Mouse (Mus musculus) neural tube, embryonic 14.5 days (tissue): Measurements from ENCODE around the gene Dlgap3. TPM values are rescaled to one million over a fixed set of nuclear protein-coding genes. Genes with fewer than 3 reads are reported as not detected.

Source experiments
- ATAC-seq: fragments of 200-750 bp; cut with Nextera tagmentation; 2 replicates; pipeline ENCODE4 v1.8.0; 2017; ENCODE audit warnings: low read depth, mild to moderate bottlenecking, moderate TSS enrichment, moderate library complexity
- H3K27ac ChIP-seq: fragments of 300-500 bp; sonication (generic); 2 replicates; pipeline ENCODE4 v1.5.1; 2014; ENCODE audit warnings: low read depth, mild to moderate bottlenecking, control low read depth, low read length, moderate library complexity, mixed read lengths
- H3K27me3 ChIP-seq: fragments of 300-500 bp; sonication (generic); 2 replicates; pipeline ENCODE4 v1.6.1; 2014; ENCODE audit warnings: low read length; ENCODE audit not compliant: control insufficient read depth, insufficient read depth
- H3K36me3 ChIP-seq: fragments of 300-500 bp; sonication (generic); 2 replicates; pipeline ENCODE4 v1.6.1; 2014; ENCODE audit warnings: low read length, mixed read lengths; ENCODE audit not compliant: control insufficient read depth, insufficient read depth
- H3K4me1 ChIP-seq: fragments of 300-500 bp; sonication (generic); 2 replicates; pipeline ENCODE4 v1.6.1; 2014; ENCODE audit warnings: low read length; ENCODE audit not compliant: control insufficient read depth, insufficient read depth
- H3K4me2 ChIP-seq: fragments of 300-500 bp; sonication (generic); 2 replicates; pipeline ENCODE4 v1.6.1; 2014; ENCODE audit warnings: mild to moderate bottlenecking, low read depth, low read length, control low read depth
- H3K4me3 ChIP-seq: fragments of 300-500 bp; sonication (generic); 2 replicates; pipeline ENCODE4 v1.5.1; 2014; ENCODE audit warnings: low read depth, low read length, control low read depth, mixed read lengths
- H3K9ac ChIP-seq: fragments of 300-500 bp; sonication (generic); replicated peaks from 2 replicates; pipeline ENCODE4 v1.6.1; 2014; ENCODE audit warnings: low read depth, mild to moderate bottlenecking, control low read depth, low read length, mixed read lengths
- H3K9me3 ChIP-seq: fragments of 300-500 bp; sonication (generic); 2 replicates; pipeline ENCODE4 v1.6.1; 2016; ENCODE audit warnings: low read length; ENCODE audit not compliant: control insufficient read depth
- WGBS: fragments of 180-500 bp; shearing (Covaris S2); extraction: QIAGEN DNeasy Blood & Tissue Kit; methylation state at CpG from one replicate; pipeline ENCODE4 v1.1.7; 2014; 5-methylcytosine and 5-hydroxymethylcytosine counted together
- polyA plus RNA-seq: library from polyadenylated mRNA; unstranded; fragments of >200 nt; fragmentation: Nextera tagmentation; extraction: Ambion mirVana; gene quantifications from 2 replicates; pipeline ENCODE4 v1.2.1, GENCODE M21; 2014

Gene Dlgap3
- polyA plus RNA-seq, 1 experiment from 2014 or later: 26.0 TPM

- no peak overlapping the region for H3K4me3 ChIP-seq
- 16% methylated on average over 19 of the region's 19 CpGs for WGBS
- H3K4me1 ChIP-seq: peaks cover 15% of the 10 kb centered on the region
- no peak overlapping the region for H3K27ac ChIP-seq
- no peaks in the 10 kb centered on the region for H3K9me3 ChIP-seq
- ATAC-seq: no peak
- H3K4me2 ChIP-seq: peak overlapping the region; percentile 30
- 0 out of 2 replicates have a peak overlapping the region, but pooled peaks have one; percentile 21 for H3K9ac ChIP-seq
- no peaks in the 10 kb centered on the region for H3K27me3 ChIP-seq
- no peaks in the 10 kb centered on the region for H3K36me3 ChIP-seq
These were observed 10.8 kb downstream of the Dlgap3 start for GRCm38 (mm10) chr4:127179469-127180449.

- Histone ChIP-seq H3K4me3 (no peak overlapping the region), H3K4me2 (no peak overlapping the region), H3K9me3 (no peaks in the 10 kb centered on the region), H3K4me1 (peaks cover 15% of the 10 kb centered on the region), H3K27ac (no peak overlapping the region), H3K36me3 (no peaks in the 10 kb centered on the region), H3K9ac (no peak overlapping the region), H3K27me3 (no peaks in the 10 kb centered on the region)
- peak; percentile 38; the same call in 1 of the 2 replicates for ATAC-seq
- 70% methylated on average over 3 of the region's 3 CpGs for WGBS
These were observed 11.4 kb downstream of the Dlgap3 start for GRCm38 (mm10) chr4:127180450-127180840.

GRCm38 (mm10) chr4:127181010-127181409, 12.0 kb downstream of the Dlgap3 start:
- Histone ChIP-seq H3K9me3 (no peaks in the 10 kb centered on the region), H3K36me3 (no peaks in the 10 kb centered on the region), H3K4me1 (peaks cover 15% of the 10 kb centered on the region), H3K27ac (no peak overlapping the region), H3K9ac (no peak overlapping the region), H3K4me2 (no peak overlapping the region), H3K4me3 (no peak overlapping the region), H3K27me3 (no peaks in the 10 kb centered on the region)
- ATAC-seq: no peak
- 90% methylated on average over 9 of the region's 9 CpGs for WGBS

- H3K4me2 ChIP-seq: no peak overlapping the region
- no peaks in the 10 kb centered on the region for H3K9me3 ChIP-seq
- no peak overlapping the region for H3K9ac ChIP-seq
- 89% methylated on average over 5 of the region's 5 CpGs for WGBS
- peaks cover 15% of the 10 kb centered on the region for H3K4me1 ChIP-seq
- no peak for ATAC-seq
- H3K36me3 ChIP-seq: no peaks in the 10 kb centered on the region
- H3K27ac ChIP-seq: no peak overlapping the region
- H3K27me3 ChIP-seq: no peaks in the 10 kb centered on the region
- no peak overlapping the region for H3K4me3 ChIP-seq
These were observed 14.9 kb downstream of the Dlgap3 start for GRCm38 (mm10) chr4:127183867-127184266.

- H3K27ac ChIP-seq: no peak overlapping the region
- H3K4me3 ChIP-seq: no peak overlapping the region
- no peaks in the 10 kb centered on the region for H3K9me3 ChIP-seq
- ATAC-seq: no peak
- peaks cover 8% of the 10 kb centered on the region for H3K4me1 ChIP-seq
- no peak overlapping the region for H3K4me2 ChIP-seq
- 88% methylated on average over 6 of the region's 6 CpGs for WGBS
- no peaks in the 10 kb centered on the region for H3K27me3 ChIP-seq
- H3K36me3 ChIP-seq: no peaks in the 10 kb centered on the region
- H3K9ac ChIP-seq: no peak overlapping the region
These were observed 21.9 kb downstream of the Dlgap3 start for GRCm38 (mm10) chr4:127190921-127191320.

- 58% methylated on average over 8 of the region's 8 CpGs for WGBS
- Histone ChIP-seq H3K4me1 (peaks cover 8% of the 10 kb centered on the region), H3K27me3 (no peaks in the 10 kb centered on the region), H3K4me2 (no peak overlapping the region), H3K4me3 (no peak overlapping the region), H3K27ac (no peak overlapping the region), H3K9ac (no peak overlapping the region), H3K9me3 (no peaks in the 10 kb centered on the region), H3K36me3 (no peaks in the 10 kb centered on the region)
- ATAC-seq: peak; percentile 11; the same call in 1 of the 2 replicates
These were observed 23.7 kb downstream of the Dlgap3 start for GRCm38 (mm10) chr4:127192704-127193103.

- WGBS: 68% methylated on average over 14 of the region's 14 CpGs
- H3K9me3 ChIP-seq: no peaks in the 10 kb centered on the region
These were observed 24.6 kb downstream of the Dlgap3 start for GRCm38 (mm10) chr4:127193378-127194155.

GRCm38 (mm10) chr4:127194477-127195269, 25.7 kb downstream of the Dlgap3 start:
- 72% methylated on average over 25 of the region's 25 CpGs for WGBS
- no peaks in the 10 kb centered on the region for H3K9me3 ChIP-seq
- H3K4me1 ChIP-seq: peaks cover 8% of the 10 kb centered on the region
- H3K9ac ChIP-seq: no peak overlapping the region
- no peak for ATAC-seq
- H3K27ac ChIP-seq: no peak overlapping the region
- no peak overlapping the region for H3K4me3 ChIP-seq
- H3K27me3 ChIP-seq: no peaks in the 10 kb centered on the region
- H3K36me3 ChIP-seq: no peaks in the 10 kb centered on the region
- no peak overlapping the region for H3K4me2 ChIP-seq

More at GRCm38 (mm10) chr4:127193378-127194155, 24.6 kb downstream of the Dlgap3 start:
- ATAC-seq: no peak
- Histone ChIP-seq H3K4me1 (peaks cover 8% of the 10 kb centered on the region), H3K4me3 (no peak overlapping the region), H3K36me3 (no peaks in the 10 kb centered on the region), H3K27me3 (no peaks in the 10 kb centered on the region), H3K9ac (no peak overlapping the region), H3K27ac (0 out of 2 replicates have a peak overlapping the region, but pooled peaks have one; percentile 11), H3K4me2 (no peak overlapping the region)
